Mouse (Mus musculus) inflammation-experienced regulatory T-cells, adult 6 months (primary cell): ENCODE data around the gene Cldn15. TPM values are rescaled to one million over a fixed set of nuclear protein-coding genes. Genes with fewer than 3 reads are reported as not detected.

Experiments used
- ATAC-seq: one replicate; pipeline ENCODE4 v1.8.0; 2017
- polyA plus RNA-seq, 3 experiments: library from polyadenylated mRNA; unstranded; fragments of 100-300 nt; shearing (Covaris generic); gene quantifications; one replicate each; pipeline ENCODE4 v1.2.1; 2017

Gene Cldn15
- polyA plus RNA-seq, 3 experiments from 2014 or later: not detected

- ATAC-seq: no peak
Observed at GRCm38 (mm10) chr5:136950521-136950920, 15.9 kb upstream of the Cldn15 start.

GRCm38 (mm10) chr5:136952153-136952552 is 14.3 kb upstream of the Cldn15 start:
- no peak for ATAC-seq

- peak; percentile 90 for ATAC-seq
Observed at GRCm38 (mm10) chr5:136953015-136953414, 13.4 kb upstream of the Cldn15 start, which contains the start of gene Fis1. Gene Fis1 (plus strand): TSS chr5:136953275.

- no peak for ATAC-seq
Observed at GRCm38 (mm10) chr5:136953440-136953951, 12.9 kb upstream of the Cldn15 start.

GRCm38 (mm10) chr5:136955622-136956021 is 10.8 kb upstream of the Cldn15 start:
- ATAC-seq: no peak

- ATAC-seq: no peak
Observed at GRCm38 (mm10) chr5:136957250-136957649, 9.2 kb upstream of the Cldn15 start.

- no peak for ATAC-seq
Observed at GRCm38 (mm10) chr5:136958991-136959605, 7.3 kb upstream of the Cldn15 start.

GRCm38 (mm10) chr5:136960053-136960452 is 6.4 kb upstream of the Cldn15 start:
- no peak for ATAC-seq

GRCm38 (mm10) chr5:136961334-136961982 is 5.0 kb upstream of the Cldn15 start:
- ATAC-seq: peak; percentile 6

- ATAC-seq: peak; percentile 93
Observed at GRCm38 (mm10) chr5:136961983-136962461, 4.4 kb upstream of the Cldn15 start.

GRCm38 (mm10) chr5:136962501-136962900 is 3.9 kb upstream of the Cldn15 start:
- ATAC-seq: peak; percentile 60

GRCm38 (mm10) chr5:136962966-136963540 is 3.4 kb upstream of the Cldn15 start:
- no peak for ATAC-seq

GRCm38 (mm10) chr5:136965210-136965609 is 1.2 kb upstream of the Cldn15 start:
- ATAC-seq: no peak

GRCm38 (mm10) chr5:136965686-136966085 is 730 bp upstream of the Cldn15 start:
- no peak for ATAC-seq

- no peak for ATAC-seq
Observed at GRCm38 (mm10) chr5:136966861-136967455, 542 bp downstream of the Cldn15 start.

- no peak for ATAC-seq
Observed at GRCm38 (mm10) chr5:136967592-136967991, 1.2 kb downstream of the Cldn15 start.

GRCm38 (mm10) chr5:136970703-136971102 is 4.3 kb downstream of the Cldn15 start:
- peak; percentile 60 for ATAC-seq

- ATAC-seq: no peak
Observed at GRCm38 (mm10) chr5:136973670-136974069, 7.3 kb downstream of the Cldn15 start.

- ATAC-seq: no peak
Observed at GRCm38 (mm10) chr5:136977769-136978168, 11.4 kb downstream of the Cldn15 start.

- no peak for ATAC-seq
Observed at GRCm38 (mm10) chr5:136979762-136980161, 13.3 kb downstream of the Cldn15 start.

GRCm38 (mm10) chr5:136980974-136981373 is 14.6 kb downstream of the Cldn15 start:
- ATAC-seq: no peak

GRCm38 (mm10) chr5:136982338-136982930 is 16.0 kb downstream of the Cldn15 start:
- ATAC-seq: no peak

- ATAC-seq: no peak
Observed at GRCm38 (mm10) chr5:136984828-136985227, 18.4 kb downstream of the Cldn15 start.
